Mouse (Mus musculus) limb, embryonic 11.5 days (tissue): ENCODE data around the gene Rpp30. TPM values are rescaled to one million over a fixed set of nuclear protein-coding genes. Genes with fewer than 3 reads are reported as not detected.

Source experiments
- ATAC-seq: fragments of 200-750 bp; cut with Nextera tagmentation; 2 replicates; pipeline ENCODE4 v1.8.0; 2017; ENCODE audit warnings: low read depth; ENCODE audit not compliant: insufficient number of reproducible peaks, low FRiP score, low TSS enrichment
- DNase-seq: peaks from one replicate; pipeline ENCODE4 v3.0.0-alpha.2; 2015; ENCODE audit warnings: low spot score
- H3K27ac ChIP-seq: fragments of 300-500 bp; sonication (generic); replicated peaks from 2 replicates; pipeline ENCODE4 v1.5.1; 2014; ENCODE audit warnings: low read depth, mild to moderate bottlenecking, low read length
- H3K27me3 ChIP-seq: fragments of 300-500 bp; sonication (generic); 2 replicates; pipeline ENCODE4 v1.6.1; 2014; ENCODE audit warnings: mild to moderate bottlenecking, low read length, mixed read lengths; ENCODE audit not compliant: control insufficient read depth, insufficient read depth
- H3K36me3 ChIP-seq: fragments of 300-500 bp; sonication (generic); 2 replicates; pipeline ENCODE4 v1.6.1; 2014; ENCODE audit warnings: mild to moderate bottlenecking, low read length, moderate library complexity, mixed read lengths; ENCODE audit not compliant: control insufficient read depth, insufficient read depth
- H3K4me1 ChIP-seq: fragments of 300-500 bp; sonication (generic); 2 replicates; pipeline ENCODE4 v1.6.1; 2014; ENCODE audit warnings: low read length, mixed read lengths; ENCODE audit not compliant: control insufficient read depth, insufficient read depth
- H3K4me2 ChIP-seq: fragments of 300-500 bp; sonication (generic); 2 replicates; pipeline ENCODE4 v1.6.1; 2014; ENCODE audit warnings: low read depth, mild to moderate bottlenecking, moderate library complexity; ENCODE audit not compliant: severe bottlenecking
- H3K4me3 ChIP-seq: fragments of 300-500 bp; sonication (generic); 2 replicates; pipeline ENCODE4 v1.5.1; 2014; ENCODE audit warnings: low read depth, low read length
- H3K9ac ChIP-seq: fragments of 300-500 bp; sonication (generic); 2 replicates; pipeline ENCODE4 v1.6.1; 2014; ENCODE audit warnings: mild to moderate bottlenecking, low read length
- H3K9me3 ChIP-seq: fragments of 300-500 bp; sonication (generic); 2 replicates; pipeline ENCODE4 v1.6.1; 2016; ENCODE audit warnings: low read length; ENCODE audit not compliant: control insufficient read depth
- whole genome bisulfite sequencing: fragments of 180-500 bp; shearing (Covaris S2); extraction: QIAGEN DNeasy Blood & Tissue Kit; methylation state at CpG from one replicate; pipeline ENCODE4 v1.1.7; 2014; 5-methylcytosine and 5-hydroxymethylcytosine counted together
- polyA plus RNA-seq: library from polyadenylated mRNA; unstranded; fragments of >200 nt; fragmentation: Nextera tagmentation; extraction: Ambion mirVana; gene quantifications from 2 replicates; pipeline ENCODE4 v1.2.1, GENCODE M21; 2014

The Rpp30 gene
- polyA plus RNA-seq, result 88.6 and 102 TPM in 2 replicates

DNA sequence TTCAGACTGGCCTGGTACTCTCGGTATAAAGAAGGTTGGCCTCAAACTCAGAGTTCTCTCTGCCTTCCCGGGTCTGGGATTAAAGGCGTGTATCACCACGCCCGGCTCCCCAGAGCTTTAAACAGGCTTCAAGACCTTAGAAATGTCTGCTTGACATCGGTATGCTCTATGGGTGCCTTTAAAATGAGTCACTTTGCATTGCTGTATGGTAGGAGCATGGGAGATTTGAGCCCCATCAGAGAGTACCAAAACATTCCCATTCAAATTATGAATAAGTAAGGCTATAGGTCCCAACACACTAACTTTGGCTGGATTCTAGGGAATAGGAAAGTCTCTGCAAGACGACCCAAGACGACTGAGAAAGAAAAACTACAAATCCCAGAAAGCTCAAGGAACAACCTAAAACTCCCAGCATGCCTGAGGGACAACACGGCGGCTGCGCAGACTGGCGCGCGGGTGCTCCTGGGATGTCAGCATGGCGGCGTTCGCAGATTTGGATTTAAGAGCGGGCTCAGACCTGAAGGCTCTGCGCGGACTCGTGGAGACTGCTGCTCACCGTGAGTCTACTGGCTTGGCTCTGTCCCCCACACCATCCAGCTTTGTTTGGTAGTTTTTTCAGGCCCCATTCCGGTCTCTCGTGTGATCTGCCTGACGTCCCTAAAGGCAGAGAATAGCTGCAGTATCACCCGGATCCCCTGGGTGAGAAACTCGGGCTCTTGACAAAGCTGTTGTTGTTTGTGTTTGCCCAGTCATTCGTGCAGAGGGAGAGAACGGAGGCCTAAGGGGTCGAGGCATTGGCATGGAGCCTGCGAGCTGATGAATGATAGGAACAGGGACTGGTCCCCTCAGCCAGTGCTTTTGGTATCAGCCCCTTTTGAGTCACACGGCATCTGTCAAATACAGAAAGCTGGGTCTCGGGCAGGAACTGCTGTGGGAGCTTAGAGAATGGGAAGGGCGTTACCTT, at the start of gene Rpp30:
Gene Rpp30 (plus strand): TSS at position 455 of the 964 bp plus-strand sequence.
- peak within 1 kb of the TSS; percentile 66 for H3K4me2 ChIP-seq
- H3K36me3 ChIP-seq, result no peaks in the 10 kb centered on the region
- no peaks in the 10 kb centered on the region for H3K27me3 ChIP-seq
- WGBS, result 3% methylated on average over 34 of the region's 34 CpGs
- ATAC-seq (peak; percentile 91), DNase-seq (peak; percentile 87)
- H3K9ac ChIP-seq, result peak within 1 kb of the TSS; percentile 73
- H3K4me1 ChIP-seq, result no peaks in the 10 kb centered on the region
- H3K27ac ChIP-seq, result no peak within 1 kb of the TSS
- peak within 1 kb of the TSS; percentile 62 for H3K4me3 ChIP-seq
- no peaks in the 10 kb centered on the region for H3K9me3 ChIP-seq

GRCm38 (mm10) chr19:36046046-36046445, 37.5 kb upstream of the Rpp30 start:
- no peak for DNase-seq
- no peak for ATAC-seq
- Histone ChIP-seq H3K27ac (no peak overlapping the region), H3K9ac (no peak overlapping the region), H3K4me3 (no peak overlapping the region), H3K36me3 (no peaks in the 10 kb centered on the region), H3K4me1 (no peaks in the 10 kb centered on the region), H3K27me3 (no peaks in the 10 kb centered on the region), H3K4me2 (no peak overlapping the region), H3K9me3 (no peaks in the 10 kb centered on the region)
- 86% methylated on average over 7 of the region's 7 CpGs for WGBS

GRCm38 (mm10) chr19:36056502-36057221, 26.9 kb upstream of the Rpp30 start:
- no peaks in the 10 kb centered on the region for H3K4me1 ChIP-seq
- peak overlapping the region; percentile 91 for H3K4me2 ChIP-seq
- ATAC-seq (peak; percentile 47; the same call in 1 of the 2 replicates), DNase-seq (peak; percentile 33)
- no peak overlapping the region for H3K27ac ChIP-seq
- H3K36me3 ChIP-seq, result no peaks in the 10 kb centered on the region
- WGBS, result 9% methylated on average over 49 of the region's 49 CpGs
- peak overlapping the region; percentile 42 for H3K4me3 ChIP-seq
- H3K9me3 ChIP-seq, result no peaks in the 10 kb centered on the region
- H3K27me3 ChIP-seq, result peaks cover 24% of the 10 kb centered on the region
- no peak overlapping the region for H3K9ac ChIP-seq

DNA sequence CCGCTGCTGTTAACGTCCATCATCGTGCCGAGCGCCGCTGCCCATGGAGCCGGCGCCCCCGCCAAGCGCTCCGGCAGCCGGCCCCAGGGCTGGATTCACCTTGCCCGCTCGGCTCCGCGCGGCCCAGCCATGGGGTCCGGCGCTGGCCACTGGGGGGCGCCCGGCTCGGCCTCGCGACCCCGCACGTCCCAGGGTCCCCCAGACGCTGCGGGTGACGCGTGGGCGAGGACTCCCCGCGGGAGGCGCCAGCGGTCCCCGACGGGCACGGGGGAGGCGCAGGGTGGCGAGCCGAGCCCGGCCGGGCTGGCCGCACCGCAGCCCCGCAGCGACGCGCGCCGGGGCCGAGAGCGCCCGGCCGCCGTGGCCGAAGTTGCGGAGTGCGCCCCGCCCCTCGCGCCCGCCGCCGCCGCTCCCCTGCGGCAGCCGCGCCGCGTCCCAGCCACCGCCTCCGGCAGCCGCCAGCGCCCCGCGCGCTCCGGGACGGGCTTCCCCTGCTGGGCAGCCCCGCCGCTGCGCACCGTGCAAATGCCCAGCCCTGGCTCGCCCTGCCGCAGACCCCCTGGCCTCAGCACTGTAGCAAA, 26.2 kb upstream of the Rpp30 start, which contains the start of gene Htr7:
Gene Htr7 (minus strand): TSS at position 277 of the 581 bp plus-strand sequence.
- Histone ChIP-seq H3K9ac (peak within 1 kb of the TSS; percentile 27; the same call in 1 of the 2 replicates), H3K4me2 (peak within 1 kb of the TSS; percentile 91), H3K9me3 (no peaks in the 10 kb centered on the region), H3K4me3 (peak within 1 kb of the TSS; percentile 42), H3K4me1 (no peaks in the 10 kb centered on the region), H3K27me3 (peaks cover 24% of the 10 kb centered on the region), H3K27ac (no peak within 1 kb of the TSS), H3K36me3 (no peaks in the 10 kb centered on the region)
- ATAC-seq, result peak; percentile 88
- peak; percentile 69 for DNase-seq
- WGBS, result under 1% methylated on average over 29 of the region's 86 CpGs

- no peak for ATAC-seq
- no peaks in the 10 kb centered on the region for H3K9me3 ChIP-seq
- H3K4me3 ChIP-seq, result no peak overlapping the region
- no peak for DNase-seq
- peaks cover 4% of the 10 kb centered on the region for H3K27me3 ChIP-seq
- H3K4me2 ChIP-seq, result no peak overlapping the region
- H3K9ac ChIP-seq, result no peak overlapping the region
- H3K27ac ChIP-seq, result no peak overlapping the region
- H3K4me1 ChIP-seq, result no peaks in the 10 kb centered on the region
- 80% methylated on average over 2 of the region's 2 CpGs for WGBS
- no peaks in the 10 kb centered on the region for H3K36me3 ChIP-seq
These were observed 20.6 kb upstream of the Rpp30 start for GRCm38 (mm10) chr19:36062801-36063529.

DNA sequence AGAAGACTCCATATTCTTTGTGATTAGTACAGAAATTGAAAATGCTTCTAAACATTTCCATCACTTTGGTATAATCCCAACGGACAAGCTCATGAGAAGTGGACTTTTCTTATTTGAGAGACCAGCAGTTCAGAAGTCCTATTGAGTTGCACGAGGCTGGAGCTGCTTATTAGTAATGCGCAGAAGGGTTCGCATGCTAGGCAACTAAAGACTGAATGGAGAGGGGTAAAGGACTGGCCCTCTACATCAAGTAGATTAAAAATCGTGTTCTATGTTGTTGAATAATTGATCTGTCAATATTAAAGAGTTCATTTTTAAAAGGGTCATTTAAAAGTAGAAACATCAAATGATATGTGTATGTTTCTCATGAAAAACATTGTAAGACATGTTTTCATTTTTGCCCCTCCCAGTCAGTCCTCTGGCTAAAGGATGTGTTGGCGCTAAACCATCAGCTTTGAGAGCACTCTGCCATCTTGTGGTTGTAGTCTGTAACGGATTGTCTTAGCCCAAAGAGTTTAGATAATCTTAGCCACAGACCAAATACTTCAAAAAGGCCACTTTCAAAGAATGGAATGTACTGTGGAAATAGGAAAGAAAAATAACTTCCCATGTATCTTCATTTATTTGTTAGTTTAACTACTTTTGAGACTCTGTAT, 782 bp upstream of the Rpp30 start:
- ATAC-seq (peak; percentile 72; the same call in 1 of the 2 replicates), DNase-seq (peak; percentile 43)
- Histone ChIP-seq H3K27ac (no peak overlapping the region), H3K4me2 (peak overlapping the region; percentile 56), H3K4me1 (no peaks in the 10 kb centered on the region), H3K4me3 (peak overlapping the region; percentile 62), H3K9me3 (no peaks in the 10 kb centered on the region), H3K9ac (peak overlapping the region; percentile 53), H3K36me3 (no peaks in the 10 kb centered on the region), H3K27me3 (no peaks in the 10 kb centered on the region)
- 49% methylated on average over 7 of the region's 7 CpGs for WGBS

DNA sequence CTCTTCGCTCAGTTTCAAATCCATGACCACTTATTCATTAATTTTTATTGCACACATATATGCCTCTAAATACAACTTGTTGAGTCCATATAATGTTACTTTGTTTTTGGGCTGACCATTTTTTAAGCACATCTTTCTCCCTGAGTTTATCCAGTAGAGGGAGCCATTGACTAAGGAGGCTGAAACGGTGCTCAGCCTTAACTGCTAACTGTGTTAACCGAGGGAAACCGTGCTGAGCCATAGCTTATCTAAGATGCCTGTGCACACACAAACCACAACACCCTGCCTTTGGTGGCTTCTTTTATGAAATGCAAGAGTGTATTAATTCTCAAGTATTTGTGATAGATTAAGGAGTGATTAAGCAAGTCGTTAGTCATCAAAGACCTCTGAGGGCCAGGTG, 7.3 kb downstream of the Rpp30 start:
- Histone ChIP-seq H3K27me3 (no peaks in the 10 kb centered on the region), H3K36me3 (peaks cover under 1% of the 10 kb centered on the region; the same call in 1 of the 2 replicates), H3K4me3 (no peak overlapping the region), H3K9me3 (no peaks in the 10 kb centered on the region), H3K27ac (no peak overlapping the region), H3K4me2 (no peak overlapping the region), H3K4me1 (no peaks in the 10 kb centered on the region), H3K9ac (no peak overlapping the region)
- 57% methylated on average over 5 of the region's 5 CpGs for whole genome bisulfite sequencing
- no peak for DNase-seq
- no peak for ATAC-seq
